ENCODE assay signal across 17 mouse cellular contexts in the genomic region with DNA sequence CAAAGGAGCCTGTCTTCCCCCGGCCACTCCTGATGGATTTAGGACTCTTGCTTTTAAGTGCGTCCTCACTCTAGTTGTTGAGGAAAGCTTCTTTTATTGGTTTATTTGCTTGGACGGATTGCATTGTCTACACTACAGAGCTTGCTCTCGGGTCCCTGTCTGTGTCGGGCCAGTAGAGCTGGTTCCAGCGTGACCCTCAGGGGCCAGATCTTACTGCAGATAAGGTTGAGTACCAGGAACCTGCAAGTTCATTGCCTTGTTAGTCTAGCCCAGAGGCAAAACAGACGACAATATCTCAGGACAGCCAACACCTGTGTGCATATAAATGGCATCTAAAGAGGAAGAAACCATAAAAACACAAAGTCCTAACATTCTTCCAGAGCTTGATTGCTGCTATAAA. TPM values are rescaled to one million over a fixed set of nuclear protein-coding genes. Genes with fewer than 3 reads are reported as not detected.
DNase-seq lines count a peak whose midpoint lies in the region; ATAC-seq lines count a peak whose summit lies in the region.
"Had no signal": no experiment of that assay in that cellular context is flagged by ENCODE, and none has a peak within 500 bp of the region (broad histone marks: within the 10 kb centered on the region; RNA-seq: fewer than 3 reads in every experiment).

No protein-coding gene starts in this region.

- peak; percentile 80 for DNase-seq in heart, adult 11 months
- DNase-seq in heart, postnatal 36 days, result no peak
- DNase-seq in urinary bladder, adult 18-20 months (ENCODE audit: low spot score in 2 of 2), result peak; percentile 30 to 63
- no peak for DNase-seq in urinary bladder, postnatal 4 days (ENCODE audit: low spot score in 2 of 2)
- DNase-seq in kidney, adult 8-10 months, result peak; percentile 46 to 68
- peak; percentile 47 to 66 for DNase-seq in kidney, postnatal 36 days
- DNase-seq in lung, postnatal 14 days, result no peak
- DNase-seq: adrenal gland, adult 2 months; cerebellum, adult 9-10 months; cerebellum, postnatal 36 days; forebrain, postnatal 0 days; heart, postnatal 10 days; lung, postnatal 36 days; right cerebral cortex, postnatal 4 days had no signal

- no peak for ATAC-seq in megakaryocyte, adult 5-6 weeks (ENCODE audit: poor library complexity, severe bottlenecking)
- ATAC-seq: activated CD4-positive, CD25-positive, alpha-beta regulatory T cell, adult 4 months; forebrain, postnatal 0 days; hindbrain, embryonic 16.5 days had no signal

- intact Hi-C loops in heart, postnatal 36 days (cut with DNase I), result no loop called here

RNA-seq across cellular contexts. Expression of a gene that starts 22.6 kb away (rescaled TPM):
- 10 to 100 TPM; 54.8 to 63.8 TPM for total RNA-seq in heart, postnatal 36 days (2021)
- 90.1 and 111 TPM in 2 replicates for total RNA-seq in megakaryocyte, adult 5-6 weeks (2015)
- 79.9 and 82.9 TPM in 2 replicates for total RNA-seq in megakaryocyte, adult 5-6 weeks (2017)

RNA-seq across cellular contexts. Expression of a gene that starts 52.8 kb away (rescaled TPM):
- total RNA-seq in heart, postnatal 36 days (2021), result 1 to 10 TPM; 6.2 to 6.4 TPM
- 8.8 and 10.7 TPM in 2 replicates for total RNA-seq in megakaryocyte, adult 5-6 weeks (2015)
- total RNA-seq in megakaryocyte, adult 5-6 weeks (2017), result 19.2 and 21.5 TPM in 2 replicates

Comparison
In these comparisons a context has a peak if more than half of its experiments do, and no peak if none do; other contexts are left out.
1. DNase-seq: peak in heart, adult 11 months (single experiment), urinary bladder, adult 18-20 months (2 of 2), kidney, adult 8-10 months (2 of 2) and kidney, postnatal 36 days (2 of 2); none in heart, postnatal 36 days (0 of 2), urinary bladder, postnatal 4 days (0 of 2) and lung, postnatal 14 days (single experiment).